Mouse (Mus musculus) cortical plate, adult 2 months (tissue): ENCODE measurements around the gene Xlr4a.
"Not testable (repeated sequence)": the region's sequence is repeated elsewhere in the genome, so short reads cannot be mapped to it uniquely, and the experiment has no call there.

Experiments
- CTCF ChIP-seq: fragments of 200-500 bp; IDR thresholded peaks from 2 replicates; pipeline ENCODE4 v1.5.1; 2011; ENCODE audit warnings: mild to moderate bottlenecking, control low read depth, low read length; ENCODE audit not compliant: insufficient read depth; ENCODE audit errors: extremely low read depth
- POLR2A ChIP-seq: fragments of 200-500 bp; IDR thresholded peaks from 2 replicates; pipeline ENCODE4 v1.6.1; 2011; ENCODE audit warnings: mild to moderate bottlenecking, low read length, control low read depth; ENCODE audit not compliant: insufficient read depth; ENCODE audit errors: extremely low read depth

DNA sequence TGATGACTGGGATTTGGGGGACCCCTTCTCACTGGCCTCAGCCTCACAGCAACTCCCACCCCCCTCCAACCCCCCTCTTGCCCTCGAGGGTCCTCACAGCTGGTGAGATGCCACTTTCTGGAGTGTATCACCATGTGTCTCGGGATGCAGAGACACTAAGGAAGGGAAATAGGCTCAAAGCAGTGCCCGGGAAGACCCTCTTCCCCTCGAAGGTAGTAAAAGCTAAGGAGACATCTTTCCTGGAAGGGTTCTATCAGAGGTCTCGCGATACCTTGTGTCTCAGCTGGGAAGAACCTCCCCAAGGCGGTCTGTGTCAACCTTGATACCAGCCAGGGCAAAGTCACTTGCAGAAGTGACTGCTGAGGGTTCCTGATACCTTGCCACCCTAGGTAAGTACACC lies 34.5 kb upstream of the Xlr4a start, which contains the start of gene Gm14685:
- TF ChIP-seq CTCF, POLR2A: not testable (repeated sequence)
